Mouse (Mus musculus) neutrophil, adult 5-6 weeks (primary cell): Measurements from ENCODE around the gene Heyl. TPM values are rescaled to one million over a fixed set of nuclear protein-coding genes. Genes with fewer than 3 reads are reported as not detected.

ENCODE experiments used
- total RNA-seq: library from RNA; stranded (forward); fragments of 200-1000 nt; gene quantifications from 2 replicates; pipeline ENCODE4 v1.2.3, GENCODE M21; 2017

Gene Heyl
- total RNA-seq, 1 experiment from 2014 or later, result not detected

Other genes starting within 250 kb of the Heyl start
- gene Mycl, start 237.9 kb upstream of the Heyl start, total RNA-seq, result 0.37 and 0.70 TPM in 2 replicates
- 23.5 and 35.2 TPM in 2 replicates for gene Trit1, start 217.0 kb upstream of the Heyl start, total RNA-seq
- gene Bmp8b, start 128.4 kb upstream of the Heyl start, total RNA-seq, result not detected in 2 replicates
- not detected in 2 replicates for gene Oxct2b, start 117.3 kb upstream of the Heyl start, total RNA-seq
- 18.6 and 22.6 TPM in 2 replicates for gene Ppie, start 93.6 kb upstream of the Heyl start, total RNA-seq
- gene Hpcal4, start 50.3 kb upstream of the Heyl start, total RNA-seq, result not detected in 2 replicates
- gene Nt5c1a, start 32.1 kb upstream of the Heyl start, total RNA-seq, result not detected in 2 replicates
- gene Pabpc4, start 28.8 kb downstream of the Heyl start, total RNA-seq, result 34.4 and 40.0 TPM in 2 replicates
- not detected in 2 replicates for gene Oxct2a, start 90.1 kb downstream of the Heyl start, total RNA-seq
- not detected in 2 replicates for gene Bmp8a, start 109.7 kb downstream of the Heyl start, total RNA-seq